Comparison of ENCODE assay signal across 9 mouse cellular contexts in the genomic region with DNA sequence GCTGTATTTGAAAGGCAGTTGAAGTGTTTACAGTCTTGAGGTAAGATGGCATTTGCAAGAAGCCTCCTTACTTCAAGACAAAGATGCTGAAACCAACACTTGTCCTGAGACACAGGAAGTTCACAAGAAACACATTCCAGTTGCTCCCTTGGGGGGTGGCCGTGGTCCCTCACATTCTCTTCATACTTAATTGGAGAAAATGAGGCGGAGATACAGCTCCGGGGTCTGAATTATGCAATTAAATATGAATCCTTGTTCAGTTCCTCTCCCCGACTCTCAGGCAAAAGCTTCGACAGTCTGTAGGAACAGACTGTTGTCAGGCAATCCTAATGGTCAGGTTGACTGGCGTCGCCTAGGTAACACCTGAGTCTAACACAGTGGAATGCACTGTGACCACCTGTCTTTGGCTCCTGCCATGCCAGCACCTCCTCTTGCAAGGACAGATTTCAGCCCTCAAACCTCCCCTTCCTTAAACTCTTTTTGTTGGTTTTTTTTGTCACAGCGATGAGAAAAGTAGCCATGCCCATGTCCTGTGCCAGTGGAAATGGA.
A peak's percentile ranks its signal among the peaks of the same experiment; 100 is the strongest.
DNase-seq lines count a peak whose midpoint lies in the region; ATAC-seq lines count a peak whose summit lies in the region.
"Had no signal": no experiment of that assay in that cellular context is flagged by ENCODE, and none has a peak within 500 bp of the region (broad histone marks: within the 10 kb centered on the region; RNA-seq: fewer than 3 reads in every experiment).

No protein-coding gene starts in this region.

- H3K27me3 ChIP-seq in kidney, embryonic 16.5 days (ENCODE audit: insufficient read depth, low read length) = no peaks in the 10 kb centered on the region
- no peaks in the 10 kb centered on the region for H3K27me3 ChIP-seq in embryonic facial prominence, embryonic 13.5 days
- H3K27me3 ChIP-seq in limb, embryonic 13.5 days = no peaks in the 10 kb centered on the region
- H3K27me3 ChIP-seq: liver, embryonic 15.5 days had no signal

- H3K36me3 ChIP-seq in kidney, embryonic 16.5 days (ENCODE audit: insufficient read depth, low read length) = no peaks in the 10 kb centered on the region
- no peaks in the 10 kb centered on the region for H3K36me3 ChIP-seq in embryonic facial prominence, embryonic 13.5 days
- no peaks in the 10 kb centered on the region for H3K36me3 ChIP-seq in limb, embryonic 13.5 days
- H3K36me3 ChIP-seq: liver, embryonic 15.5 days had no signal

- peaks cover 25% of the 10 kb centered on the region; the same call in 1 of the 2 replicates for H3K4me1 ChIP-seq in kidney, embryonic 16.5 days (ENCODE audit: insufficient read depth, low read length)
- H3K4me1 ChIP-seq in embryonic facial prominence, embryonic 13.5 days = peaks cover 51% of the 10 kb centered on the region
- H3K4me1 ChIP-seq in limb, embryonic 13.5 days = peaks cover 63% of the 10 kb centered on the region
- H3K4me1 ChIP-seq: liver, embryonic 15.5 days had no signal

- H3K9me3 ChIP-seq in kidney, embryonic 16.5 days (ENCODE audit: low read length) = no peaks in the 10 kb centered on the region
- 0 out of 2 replicates have a peak, but pooled peaks cover 4% of the 10 kb centered on the region for H3K9me3 ChIP-seq in embryonic facial prominence, embryonic 13.5 days
- H3K9me3 ChIP-seq in limb, embryonic 13.5 days = 0 out of 2 replicates have a peak, but pooled peaks cover 6% of the 10 kb centered on the region
- H3K9me3 ChIP-seq: liver, embryonic 15.5 days had no signal

- ATAC-seq in kidney, embryonic 16.5 days (ENCODE audit: low FRiP score, low TSS enrichment) = no peak
- ATAC-seq in embryonic facial prominence, embryonic 13.5 days (ENCODE audit: insufficient number of reproducible peaks, insufficient read depth, low FRiP score, low TSS enrichment, low read depth) = no peak
- ATAC-seq in limb, embryonic 13.5 days (ENCODE audit: low FRiP score, low read depth) = no peak

- H3K9ac ChIP-seq in kidney, embryonic 16.5 days (replicated peaks; ENCODE audit: low read length) = no peak overlapping the region
- no peak overlapping the region for H3K9ac ChIP-seq in embryonic facial prominence, embryonic 13.5 days
- no peak overlapping the region for H3K9ac ChIP-seq in limb, embryonic 13.5 days
- H3K9ac ChIP-seq: liver, embryonic 15.5 days had no signal

- H3K4me2 ChIP-seq in kidney, embryonic 16.5 days (replicated peaks; ENCODE audit: low read depth, low read length) = no peak overlapping the region
- no peak overlapping the region for H3K4me2 ChIP-seq in embryonic facial prominence, embryonic 13.5 days
- no peak overlapping the region for H3K4me2 ChIP-seq in limb, embryonic 13.5 days (replicated peaks)
- H3K4me2 ChIP-seq: liver, embryonic 15.5 days had no signal

- WGBS in kidney, embryonic 16.5 days = 82% methylated on average over 8 of the region's 8 CpGs
- 51% methylated on average over 8 of the region's 8 CpGs for WGBS in embryonic facial prominence, embryonic 13.5 days
- WGBS in limb, embryonic 13.5 days = 70% methylated on average over 8 of the region's 8 CpGs

- H3K27ac ChIP-seq in kidney, embryonic 16.5 days (ENCODE audit: low read length) = peak overlapping the region; percentile 81; the same call in 1 of the 2 replicates
- H3K27ac ChIP-seq in embryonic facial prominence, embryonic 13.5 days = peak overlapping the region; percentile 86
- H3K27ac ChIP-seq in limb, embryonic 13.5 days = peak overlapping the region; percentile 94
- H3K27ac ChIP-seq: liver, embryonic 15.5 days had no signal

- DNase-seq in cerebellum, postnatal 14 days = peak; percentile 41 to 54
- DNase-seq in cerebellum, adult 9-10 months = no peak
- DNase-seq in kidney, adult 8-10 months = no peak
- no peak for DNase-seq in right cerebral cortex, postnatal 36 days (ENCODE audit: low spot score in 2 of 2)
- DNase-seq in adrenal gland, postnatal 14 days = no peak

- no peak overlapping the region for H3K4me3 ChIP-seq in kidney, embryonic 16.5 days (ENCODE audit: low read length)
- no peak overlapping the region for H3K4me3 ChIP-seq in embryonic facial prominence, embryonic 13.5 days
- H3K4me3 ChIP-seq in limb, embryonic 13.5 days = no peak overlapping the region
- H3K4me3 ChIP-seq: liver, embryonic 15.5 days had no signal

Comparison
In these comparisons a context has a peak if more than half of its experiments do, and no peak if none do; other contexts are left out.
1. DNase-seq: peak in cerebellum, postnatal 14 days (2 of 2); none in cerebellum, adult 9-10 months (single experiment), kidney, adult 8-10 months (0 of 2), right cerebral cortex, postnatal 36 days (0 of 2) and adrenal gland, postnatal 14 days (single experiment).
2. Peak in every context shown above with its lines, with median percentiles within 50 percentile points of each other: H3K27ac ChIP-seq.